Mouse (Mus musculus) frontal cortex, postnatal 36 days (tissue): ENCODE data around the gene B3galt6.
A peak's percentile ranks its signal among the peaks of the same experiment; 100 is the strongest.

ENCODE experiments used
- DNase-seq, 2 experiments: peaks; one replicate each; pipeline ENCODE4 v3.0.0; 2022; ENCODE audit warnings: low spot score in 2 of 2

B3galt6 gene

DNA sequence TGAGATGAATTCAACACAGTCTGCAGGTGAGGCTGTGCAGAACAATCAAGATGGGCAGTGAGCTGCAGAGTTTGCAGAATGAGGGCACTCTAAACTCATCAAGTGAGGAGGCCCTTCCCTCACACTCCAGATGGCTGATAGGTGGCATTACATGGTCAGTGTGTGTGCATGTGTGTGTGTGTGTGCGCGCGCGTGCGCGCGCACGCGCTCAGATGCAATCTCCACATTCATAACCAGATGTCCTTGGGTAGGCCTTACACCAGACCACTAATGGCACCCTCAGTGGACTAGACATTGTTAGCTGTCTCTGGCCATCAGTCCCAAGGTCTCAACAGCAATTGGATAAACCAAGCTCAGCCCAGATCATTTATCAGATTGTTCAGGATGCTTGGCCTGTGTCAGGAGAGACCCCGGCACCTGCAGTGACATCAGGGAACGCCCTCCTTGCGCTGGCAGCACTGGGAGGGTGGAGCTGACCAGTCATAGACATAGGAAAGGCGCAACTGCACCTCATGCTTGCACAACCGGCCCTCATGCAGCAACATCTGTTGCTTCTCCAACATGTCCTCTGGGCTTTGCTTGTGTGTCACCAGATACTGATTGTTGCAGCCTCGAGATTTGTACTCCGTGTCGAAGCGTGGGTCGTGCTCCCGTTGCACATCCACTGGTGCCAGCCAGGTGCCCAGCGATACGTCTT, 1.1 kb downstream of the B3galt6 start:
- DNase-seq, result no peak

DNA sequence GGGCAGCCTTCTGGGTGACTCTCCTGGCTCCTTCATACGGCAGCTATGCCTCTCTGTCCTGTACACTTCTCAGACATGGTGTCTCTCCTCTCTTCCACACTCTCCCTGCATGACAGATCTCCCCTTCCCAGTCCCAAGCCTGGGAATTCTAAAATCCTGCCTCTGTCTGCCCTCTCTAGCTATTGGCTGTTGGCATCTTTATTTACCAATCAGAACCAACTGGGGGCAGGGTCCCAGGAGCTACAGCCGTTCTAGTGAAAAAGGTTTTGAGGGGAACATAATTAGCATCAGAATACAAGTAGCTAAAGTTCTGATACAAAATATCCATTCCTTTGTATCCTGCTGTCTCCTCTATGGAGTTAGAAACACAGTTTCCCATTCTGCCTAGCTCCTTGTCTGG, 8.7 kb downstream of the B3galt6 start:
- no peak for DNase-seq

DNA sequence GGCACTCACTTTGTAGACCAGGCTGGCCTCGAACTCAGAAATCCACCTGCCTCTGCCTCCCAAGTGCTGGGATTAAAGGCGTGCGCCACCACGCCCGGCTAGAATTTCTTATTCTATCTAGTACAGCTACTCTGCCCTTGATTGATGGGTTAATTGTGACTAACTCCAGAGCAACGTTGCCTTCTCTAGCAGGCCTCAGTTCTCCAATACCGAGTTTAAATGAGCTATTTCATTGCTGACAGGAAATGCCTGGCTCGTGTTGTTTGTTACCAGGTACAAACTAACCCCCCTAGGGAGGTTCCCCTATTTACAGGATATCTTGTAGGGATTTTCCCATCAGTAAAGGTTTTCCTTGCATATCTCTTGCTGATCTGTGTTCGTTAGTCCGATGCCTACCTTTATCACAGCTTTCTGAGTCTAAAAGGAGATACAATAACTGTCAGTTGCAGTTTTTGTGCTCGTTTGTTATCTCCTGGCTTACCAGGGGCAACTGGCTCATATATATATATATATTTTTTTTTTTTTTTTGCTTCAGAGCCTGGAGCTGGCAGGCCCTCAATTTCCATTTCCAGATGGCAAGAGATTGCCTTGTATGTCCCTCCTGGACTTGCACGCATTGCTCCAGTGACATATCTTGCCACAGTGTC, 10.9 kb downstream of the B3galt6 start:
- no peak for DNase-seq

DNA sequence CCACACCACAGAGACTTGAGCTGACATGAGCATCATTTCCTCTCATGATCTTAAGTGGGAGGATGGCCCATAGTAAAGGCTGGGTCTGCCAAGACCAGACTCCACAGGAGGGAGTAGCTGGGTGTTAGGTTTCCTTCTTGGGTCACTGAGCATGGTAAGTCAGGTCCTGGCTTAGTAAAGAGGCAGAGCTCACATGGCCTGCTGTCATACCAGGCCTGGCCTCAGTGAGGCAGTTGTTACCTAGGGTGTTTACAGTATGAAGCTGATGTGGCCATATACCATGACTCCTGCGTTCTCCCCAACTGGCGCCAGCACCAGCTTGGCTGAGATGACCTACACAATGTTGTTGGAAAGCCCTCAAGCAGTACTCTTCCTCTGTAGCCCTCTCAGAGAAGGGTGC, 19.2 kb downstream of the B3galt6 start:
- DNase-seq, result no peak

DNA sequence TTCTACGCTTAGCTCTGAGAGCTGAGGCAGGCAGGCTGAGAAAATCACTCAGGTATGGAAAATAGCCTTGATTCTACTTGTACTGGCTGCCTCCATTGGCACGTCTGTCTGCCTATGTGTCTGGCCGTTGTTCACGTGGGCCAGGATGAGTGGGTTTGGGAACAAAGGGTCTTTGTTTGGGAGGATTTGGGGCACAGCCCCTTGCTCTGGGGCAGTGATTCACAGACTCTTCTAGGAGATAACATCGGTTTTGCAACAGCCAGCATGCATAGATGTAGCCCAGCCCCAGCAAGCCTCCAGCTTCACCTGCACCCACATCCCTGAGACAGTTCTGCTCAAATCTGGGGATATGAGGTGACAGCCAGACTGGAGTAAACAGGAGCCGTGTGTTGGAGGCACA, 19.8 kb downstream of the B3galt6 start:
- no peak for DNase-seq

DNA sequence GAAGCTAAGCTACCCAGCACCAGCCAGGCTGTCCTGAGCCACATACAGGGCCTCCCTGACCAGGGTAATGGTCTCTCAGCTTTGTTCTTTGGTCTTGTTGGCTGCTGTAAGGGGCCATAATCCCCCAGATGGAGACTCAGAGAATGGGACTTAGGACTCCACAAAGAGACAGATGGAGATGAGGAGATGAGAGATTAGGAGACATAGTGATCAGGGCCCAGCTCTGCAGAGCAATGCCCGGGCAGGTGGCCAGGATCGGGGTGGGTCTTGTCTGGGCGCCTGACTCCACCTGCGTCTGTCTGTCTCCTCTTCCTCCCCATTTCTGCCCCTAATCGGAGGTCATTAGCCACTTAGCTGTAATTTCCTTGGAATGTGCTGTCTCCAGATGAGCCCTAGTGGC, 22.2 kb downstream of the B3galt6 start:
- no peak for DNase-seq

DNA sequence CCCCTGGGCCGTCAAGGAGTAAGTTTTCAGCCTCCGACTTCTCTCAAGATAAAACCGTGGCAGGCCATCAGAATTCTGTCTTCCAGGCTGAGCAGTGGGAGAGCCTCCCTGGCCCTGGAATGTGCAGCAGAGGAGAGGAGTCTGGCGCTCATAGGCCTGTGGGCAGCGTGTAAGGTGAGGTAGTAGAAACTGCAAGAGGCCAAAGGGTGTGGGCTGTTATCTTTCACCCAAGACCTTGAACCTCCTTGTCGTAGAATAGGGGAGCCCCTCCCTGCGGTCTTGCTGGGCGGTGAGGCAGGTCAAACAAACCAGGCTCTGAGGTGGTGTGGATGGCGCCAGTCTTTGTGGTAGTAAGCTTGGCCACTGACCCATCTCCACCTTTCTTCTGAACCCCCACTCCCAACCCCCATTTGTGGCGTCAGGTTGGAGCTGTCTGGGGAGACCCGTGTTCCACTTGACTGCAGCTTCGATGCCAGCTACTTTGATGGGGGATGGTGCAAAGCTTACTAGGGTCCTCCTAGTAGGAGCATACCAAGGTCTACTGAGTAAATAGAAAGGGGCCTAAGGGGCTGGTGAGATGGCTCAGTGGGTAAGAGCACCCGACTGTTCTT, 23.3 kb downstream of the B3galt6 start:
- no peak for DNase-seq

DNA sequence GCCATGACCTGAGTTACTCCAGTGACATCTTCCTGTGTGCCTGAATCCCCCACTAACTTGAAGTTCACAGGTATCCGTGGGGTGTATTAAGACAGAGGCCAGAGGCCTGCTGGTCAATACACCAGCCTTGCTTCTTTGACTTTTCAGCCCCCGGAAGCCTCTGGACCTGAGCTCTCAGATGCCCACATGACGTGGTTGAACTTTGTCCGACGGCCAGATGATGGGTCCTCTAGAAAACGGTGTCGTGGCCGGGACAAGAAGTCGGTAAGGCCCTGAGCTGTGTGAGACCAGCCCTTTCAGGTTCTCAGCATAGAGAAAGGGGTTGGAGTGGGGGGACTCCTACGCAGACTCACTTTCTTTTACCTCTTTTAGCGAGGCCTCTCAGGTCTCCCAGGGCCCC, 28.1 kb downstream of the B3galt6 start:
- DNase-seq, result no peak

DNA sequence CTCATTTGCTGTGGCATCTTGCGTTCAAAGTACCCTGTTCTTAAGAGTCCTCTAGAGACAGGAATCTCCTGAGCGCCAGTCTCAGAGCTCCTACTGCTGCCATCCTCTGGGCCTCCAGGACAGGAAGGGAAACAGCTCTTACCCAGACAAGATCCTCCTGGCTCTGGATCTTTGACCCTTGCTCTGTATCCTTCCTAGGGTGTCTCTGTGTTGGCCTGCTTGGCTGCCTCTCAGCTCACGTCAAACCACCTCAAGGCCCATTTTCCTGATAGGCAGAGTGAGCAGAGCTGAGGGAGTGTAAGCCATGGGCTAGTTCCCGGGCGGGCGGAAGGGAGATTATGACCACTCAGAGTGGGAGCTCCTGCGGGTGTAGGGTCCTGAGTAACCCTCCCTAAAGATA, 29.3 kb downstream of the B3galt6 start:
- no peak for DNase-seq

DNA sequence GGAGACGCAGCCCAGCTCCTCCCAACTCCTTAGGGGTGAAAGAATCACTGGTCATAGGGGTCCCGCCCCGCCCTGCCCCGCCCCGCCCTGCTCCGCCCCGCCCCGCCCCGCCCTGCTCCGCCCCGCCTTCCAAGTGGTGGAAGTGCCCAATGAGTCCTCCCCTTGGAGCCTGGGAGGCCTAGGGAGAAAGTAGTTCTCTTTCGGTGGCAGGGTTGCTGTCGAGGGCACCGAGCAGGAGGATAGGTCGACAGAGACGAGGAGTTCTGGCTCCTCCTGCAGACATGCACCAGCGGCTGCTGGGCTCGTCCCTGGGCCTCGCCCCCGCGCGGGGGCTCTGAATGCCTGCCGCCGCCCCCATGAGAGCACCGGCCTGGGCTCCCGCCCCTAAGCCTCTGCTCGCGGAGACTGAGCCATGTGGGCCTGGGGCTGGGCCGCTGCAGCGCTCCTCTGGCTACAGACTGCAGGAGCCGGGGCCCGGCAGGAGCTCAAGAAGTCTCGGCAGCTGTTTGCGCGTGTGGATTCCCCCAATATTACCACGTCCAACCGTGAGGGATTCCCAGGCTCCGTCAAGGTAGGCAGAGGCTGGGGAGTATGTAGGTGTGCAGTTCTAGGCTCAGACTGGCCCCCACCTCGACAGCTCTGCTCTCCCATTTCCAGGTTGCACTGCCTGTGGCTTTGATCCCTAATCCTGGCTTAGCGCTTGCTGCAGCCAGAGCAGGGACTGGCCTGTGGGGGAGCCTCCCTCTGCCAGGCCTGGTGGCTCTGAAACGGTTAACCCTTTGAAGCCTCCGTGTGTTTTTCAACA, 30.1 kb downstream of the B3galt6 start, which contains the start of gene C1qtnf12:
C1qtnf12 (plus strand) TSS at position 152 of the 805 bp plus-strand sequence.
- DNase-seq, result peak; percentile 21 to 23

DNA sequence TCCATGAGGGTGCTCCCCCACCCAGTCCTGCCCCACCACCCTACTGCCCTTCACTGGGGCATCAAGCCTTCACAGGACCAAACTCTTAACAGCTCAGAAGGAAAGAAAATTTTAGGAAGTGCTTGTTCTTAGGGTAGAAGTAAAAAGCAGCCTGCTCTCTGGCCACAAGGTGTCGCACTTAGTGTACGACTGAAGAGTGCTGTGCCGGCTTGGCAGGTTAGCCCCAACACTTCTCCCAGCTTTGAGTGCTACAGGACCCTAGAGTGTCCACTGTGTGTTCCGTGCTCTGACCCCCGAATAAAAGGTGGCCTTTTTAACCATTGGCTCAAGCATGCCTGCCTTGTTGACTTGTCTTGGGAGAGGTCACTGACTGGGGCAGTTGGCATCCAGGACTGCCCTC, 33.2 kb downstream of the B3galt6 start:
- DNase-seq, result peak; percentile 59 to 79

DNA sequence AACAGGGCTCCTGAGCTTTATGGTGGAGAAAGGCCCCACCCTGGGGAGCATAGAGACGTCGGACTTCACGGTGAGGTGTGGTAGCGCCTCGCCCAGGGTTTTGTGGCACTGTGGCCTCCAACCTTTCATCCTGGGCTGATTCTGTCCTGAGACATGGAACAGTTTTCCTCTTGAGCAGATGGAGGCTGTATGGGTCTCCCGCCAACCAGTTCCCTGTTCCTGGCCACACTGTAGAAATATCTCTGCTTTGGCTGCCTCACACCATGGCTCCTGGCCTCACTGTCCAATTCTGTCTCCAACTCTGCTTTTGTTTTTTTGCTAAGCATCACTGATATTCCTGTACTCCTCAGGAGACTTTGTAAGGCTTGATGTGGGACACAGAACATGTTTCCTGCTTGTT, 37.0 kb downstream of the B3galt6 start:
- DNase-seq, result no peak

DNA sequence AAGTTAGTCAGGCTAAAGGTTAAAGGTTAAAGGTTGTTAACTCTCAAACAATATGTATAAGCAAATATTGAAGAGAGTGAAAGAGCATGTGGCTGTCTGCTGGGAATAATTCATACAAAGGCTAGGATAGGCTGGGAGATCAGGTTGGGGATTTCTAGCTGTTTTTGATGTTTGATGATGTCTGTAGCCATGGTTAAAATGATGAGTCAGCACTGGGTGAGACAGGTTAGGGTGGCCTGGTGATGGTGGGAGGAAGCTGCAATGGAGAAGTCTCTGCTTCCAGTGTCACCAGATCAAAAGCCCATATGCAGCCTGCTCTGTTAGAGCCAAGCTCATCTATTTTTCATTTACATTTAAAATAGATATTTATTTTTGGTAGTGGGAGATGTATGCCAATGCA, 45.4 kb downstream of the B3galt6 start:
- DNase-seq, result no peak

DNA sequence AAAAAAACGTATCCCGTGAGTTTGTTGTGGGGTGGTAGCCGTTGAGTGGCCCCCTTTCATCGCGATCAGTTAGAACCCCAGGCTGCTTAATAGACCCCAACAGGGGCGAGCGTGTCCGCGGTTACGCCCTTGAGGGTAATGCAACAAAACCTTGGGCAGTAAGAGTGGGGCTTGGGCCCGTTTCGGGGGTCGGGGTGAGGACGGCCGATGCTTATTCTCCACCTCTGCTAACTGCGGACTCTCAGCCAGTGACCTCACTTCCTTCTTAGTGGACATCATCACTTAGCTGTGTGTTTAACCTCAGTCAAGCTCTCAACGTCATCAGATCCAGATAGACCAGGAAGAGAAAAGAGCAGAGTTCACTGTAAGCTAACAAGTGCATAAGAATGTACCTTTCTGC, 48.2 kb downstream of the B3galt6 start:
- DNase-seq, result no peak

DNA sequence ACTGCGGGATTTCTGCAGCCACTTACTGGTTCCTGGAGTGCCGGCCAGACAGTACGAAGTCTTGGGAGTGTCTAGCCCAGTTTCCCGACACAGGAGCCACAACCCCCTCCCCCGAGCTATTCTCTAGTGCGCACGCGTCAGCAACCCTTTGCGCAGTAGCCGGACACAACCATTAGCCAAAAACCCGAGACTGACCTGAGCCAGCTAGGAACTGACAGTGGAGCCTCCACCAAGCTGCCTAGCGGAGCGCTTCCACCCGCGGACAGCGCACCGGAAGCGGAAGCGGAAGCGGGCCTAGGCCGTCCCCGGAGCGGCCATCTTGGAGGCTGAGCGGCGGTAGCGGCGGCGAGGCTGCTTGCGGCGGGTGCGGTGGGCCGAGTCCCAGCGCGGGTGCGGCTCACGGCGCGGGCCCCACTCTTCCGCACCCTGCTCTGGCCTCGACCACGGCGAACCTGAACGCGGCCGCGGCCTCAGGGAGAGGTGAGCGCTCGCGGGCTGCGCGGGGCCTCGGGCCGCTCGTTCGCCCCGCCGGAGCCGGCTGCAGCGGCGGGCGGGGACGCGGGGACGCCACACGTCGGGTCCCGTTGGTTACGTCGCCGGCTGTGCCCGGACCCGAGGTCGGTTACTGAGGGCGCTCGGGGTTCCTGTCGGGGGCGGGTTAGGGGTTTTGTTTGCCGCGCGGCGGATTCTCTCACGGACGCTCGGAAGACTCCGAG, 48.8 kb downstream of the B3galt6 start, which contains the start of gene Ube2j2:
Ube2j2 (plus strand) TSS at position 298 of the 716 bp plus-strand sequence.
- DNase-seq, result peak; percentile 98

DNA sequence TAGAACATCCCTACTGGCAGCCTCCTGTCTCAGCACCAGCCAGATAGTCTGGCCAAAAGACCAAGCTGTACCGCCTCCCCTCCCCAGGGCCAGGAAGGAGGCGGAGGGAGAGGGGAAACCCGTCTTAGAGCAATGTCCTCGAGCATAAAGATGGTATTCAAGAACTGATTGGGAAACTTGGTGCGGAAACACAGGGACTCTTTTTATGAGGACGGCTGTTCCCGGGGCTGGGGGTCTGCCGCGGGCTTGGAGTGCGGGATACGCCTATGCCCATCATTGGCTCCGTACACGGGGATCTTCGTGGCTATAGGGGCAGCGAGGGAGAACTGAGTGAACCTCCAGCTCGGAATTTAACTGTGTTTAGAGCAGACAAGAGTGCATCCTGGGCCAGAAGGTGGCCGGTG, 49.4 kb downstream of the B3galt6 start:
- DNase-seq, result peak; percentile 54 to 59
